Mouse (Mus musculus) kidney, adult 2 months (tissue): ENCODE measurements at regions not wholly inside any gene's neighbourhood (a gene's known extent, or its start where the extent isn't known, plus 50 kb on each side); places are given as distances from the start of the nearest gene placed in this dataset.

Source experiments
- CTCF ChIP-seq: fragments of 200-500 bp; conservative IDR thresholded peaks from 2 replicates; pipeline ENCODE4 v1.5.1; 2011; ENCODE audit warnings: low read depth, mild to moderate bottlenecking, control low read depth, low read length, moderate library complexity, mixed read lengths; ENCODE audit not compliant: insufficient read depth, insufficient read length
- POLR2A ChIP-seq: fragments of 200-500 bp; IDR thresholded peaks from one replicate; pipeline ENCODE4 v1.6.1; 2011; ENCODE audit warnings: low read depth, low read length, control low read depth

- TF ChIP-seq CTCF: no peak
- no peak for TF ChIP-seq POLR2A
Measured at GRCm38 (mm10) chr11:117429326-117429752, 54.8 kb upstream of the Gm11733 start.
